Mouse (Mus musculus): ENCODE measurements at regions not wholly inside any gene's neighbourhood (a gene's known extent, or its start where the extent isn't known, plus 50 kb on each side); places are given as distances from the start of the nearest gene placed in this dataset.

- no peak for DNase-seq (ENCODE audit: low spot score in 2 of 2)
Observed at GRCm38 (mm10) chr3:33498645-33499044, 301.0 kb upstream of the Ttc14 start.

GRCm38 (mm10) chr3:33508277-33508676, 291.4 kb upstream of the Ttc14 start:
- no peak for DNase-seq (ENCODE audit: low spot score in 2 of 2)

GRCm38 (mm10) chr3:33544161-33544560, 255.5 kb upstream of the Ttc14 start:
- no peak for DNase-seq (ENCODE audit: low spot score in 2 of 2)

- no peak for DNase-seq (ENCODE audit: low spot score in 2 of 2)
Observed at GRCm38 (mm10) chr3:33562670-33563360, 236.8 kb upstream of the Ttc14 start.

- no peak for DNase-seq (ENCODE audit: low spot score in 2 of 2)
Observed at GRCm38 (mm10) chr3:33580599-33580998, 219.0 kb upstream of the Ttc14 start.

- no peak for DNase-seq (ENCODE audit: low spot score in 2 of 2)
Observed at GRCm38 (mm10) chr3:33614206-33614605, 185.4 kb upstream of the Ttc14 start.

GRCm38 (mm10) chr3:33616871-33617270, 182.8 kb upstream of the Ttc14 start:
- no peak for DNase-seq (ENCODE audit: low spot score in 2 of 2)

- no peak for DNase-seq (ENCODE audit: low spot score in 2 of 2)
Observed at GRCm38 (mm10) chr3:33632928-33633514, 166.6 kb upstream of the Ttc14 start.

- DNase-seq (ENCODE audit: low spot score in 2 of 2), result peak; percentile 6 to 9
Observed at GRCm38 (mm10) chr3:33658597-33658996, 141.0 kb upstream of the Ttc14 start.
